Mouse (Mus musculus) cerebellum, adult 9-10 months (tissue): ENCODE measurements at regions not wholly inside any gene's neighbourhood (a gene's known extent, or its start where the extent isn't known, plus 50 kb on each side); places are given as distances from the start of the nearest gene placed in this dataset.
"Not testable (repeated sequence)": the region's sequence is repeated elsewhere in the genome, so short reads cannot be mapped to it uniquely, and the experiment has no call there.

Experiments
- DNase-seq: peaks from one replicate; pipeline ENCODE4 v3.0.0; 2022

DNA sequence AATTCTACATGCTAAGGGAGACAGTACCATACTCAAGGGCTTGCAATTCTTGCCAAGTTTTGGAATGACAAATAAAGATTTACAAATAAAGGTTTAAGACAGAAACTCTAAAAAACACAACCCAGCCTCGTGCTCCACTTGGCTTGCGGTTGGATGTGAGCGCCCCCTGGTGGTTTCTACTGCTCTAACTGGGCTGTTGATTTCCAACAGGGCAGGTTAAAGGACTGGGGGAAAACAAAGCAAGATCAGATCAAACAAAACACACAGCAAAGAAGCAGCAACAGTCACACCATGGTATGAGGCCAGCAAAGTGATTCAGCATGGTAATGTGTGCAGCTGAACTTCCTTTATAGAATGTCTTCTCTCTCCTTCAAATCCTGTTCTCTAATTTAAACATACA, 339.2 kb downstream of the Adam3 start:
- peak; percentile 11 for DNase-seq

DNA sequence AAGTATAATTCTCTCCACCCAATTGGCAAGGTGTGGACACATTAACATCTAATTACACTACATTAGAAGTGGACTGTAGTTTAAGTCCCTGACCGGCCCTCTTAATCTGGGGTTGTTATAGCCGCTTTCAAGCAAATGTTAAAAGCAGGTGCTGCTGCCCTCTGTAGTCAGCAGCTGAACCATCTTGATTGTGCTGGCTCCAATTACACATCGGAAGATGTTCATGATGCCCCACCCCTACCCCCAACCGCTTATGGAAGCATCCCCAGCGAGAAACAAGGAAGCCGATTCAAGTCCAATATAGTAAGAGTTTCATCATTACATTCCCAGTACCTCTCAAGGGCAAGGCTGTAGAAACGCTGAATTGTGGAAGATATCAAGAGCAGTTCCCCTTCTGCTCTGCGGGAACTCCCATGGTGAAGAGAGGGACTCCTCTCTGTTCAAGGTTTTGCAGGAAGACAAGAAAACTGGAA, 341.7 kb downstream of the Adam3 start:
- no peak for DNase-seq

- no peak for DNase-seq
Observed at GRCm38 (mm10) chr8:24383130-24383962, 342.3 kb downstream of the Adam3 start.

DNA sequence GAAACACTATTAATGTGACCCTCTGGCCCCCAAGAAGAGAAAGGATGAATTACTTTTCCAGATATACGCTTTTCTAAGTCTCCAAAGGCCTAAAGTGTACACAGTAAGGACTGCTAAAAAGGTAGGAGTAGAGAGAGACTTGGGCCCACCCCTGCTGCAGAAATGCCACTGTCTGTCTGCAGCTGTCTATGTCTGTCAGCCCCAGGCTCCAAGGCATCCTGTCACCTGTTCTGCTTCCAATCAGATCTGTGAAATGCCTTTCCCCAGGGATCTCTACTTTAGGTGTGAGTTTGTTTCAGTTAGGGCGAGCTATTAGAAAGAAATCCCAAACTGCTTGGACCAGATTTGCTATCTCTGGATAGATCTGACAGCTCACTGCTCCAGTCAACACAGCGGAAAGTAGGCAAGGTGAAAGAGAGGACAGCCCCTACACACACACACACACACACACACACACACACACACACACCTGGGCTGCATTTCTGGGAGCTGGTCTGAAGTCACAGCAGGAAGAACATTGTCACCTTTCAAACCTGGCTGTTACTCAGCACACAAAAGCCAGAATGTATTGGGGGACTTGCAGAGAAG, 343.9 kb downstream of the Adam3 start:
- DNase-seq: no peak

DNA sequence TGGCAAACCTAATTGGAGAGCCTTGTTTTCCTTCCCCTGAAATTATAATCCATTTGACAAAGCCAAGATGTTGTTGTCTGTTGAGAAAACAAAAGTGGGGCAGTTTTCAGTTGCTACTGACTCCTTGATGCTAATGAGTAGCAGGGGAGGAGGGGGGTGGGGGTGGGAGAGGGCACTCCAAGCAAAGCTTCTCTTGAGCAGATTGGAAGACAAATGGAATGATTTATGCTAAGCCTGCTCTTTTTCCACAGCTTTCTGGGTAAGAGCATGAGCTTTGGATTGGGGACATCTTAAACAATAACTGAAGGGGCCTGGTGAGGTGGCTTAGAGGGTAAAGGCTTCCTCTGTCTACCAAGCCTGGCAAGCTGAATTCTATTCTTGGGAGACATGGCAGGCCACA, 347.6 kb downstream of the Adam3 start:
- DNase-seq: no peak

DNA sequence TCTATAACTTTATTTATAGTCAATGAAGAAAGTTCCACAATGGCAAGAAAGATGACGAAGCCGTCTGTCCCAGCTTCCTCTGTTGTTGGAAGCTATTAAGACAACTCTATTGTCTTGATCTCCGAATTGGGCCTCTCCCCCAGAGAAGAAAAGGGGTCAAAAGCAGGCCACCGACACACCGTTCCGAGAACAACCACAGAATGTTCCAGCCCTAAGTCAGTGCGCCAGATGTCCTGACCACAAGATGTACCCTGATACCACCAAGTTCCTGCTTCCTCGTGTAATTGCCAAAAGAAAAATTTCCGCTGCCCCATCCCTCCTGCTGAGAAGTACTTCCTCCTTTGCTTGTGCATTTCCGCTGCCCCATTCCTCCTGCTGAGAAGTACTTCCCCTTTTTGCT, 348.8 kb downstream of the Adam3 start:
- DNase-seq: not testable (repeated sequence)

- no peak for DNase-seq
Observed at GRCm38 (mm10) chr8:24374503-24374902, 351.1 kb downstream of the Adam3 start.

- DNase-seq: no peak
Observed at GRCm38 (mm10) chr8:24372068-24372467, 353.6 kb downstream of the Adam3 start.

GRCm38 (mm10) chr8:24366000-24366399, 359.7 kb downstream of the Adam3 start:
- DNase-seq: no peak

- no peak for DNase-seq
Observed at GRCm38 (mm10) chr8:24364685-24365084, 361.0 kb downstream of the Adam3 start.

GRCm38 (mm10) chr8:24359022-24359600, 366.5 kb downstream of the Adam3 start:
- DNase-seq: no peak

DNA sequence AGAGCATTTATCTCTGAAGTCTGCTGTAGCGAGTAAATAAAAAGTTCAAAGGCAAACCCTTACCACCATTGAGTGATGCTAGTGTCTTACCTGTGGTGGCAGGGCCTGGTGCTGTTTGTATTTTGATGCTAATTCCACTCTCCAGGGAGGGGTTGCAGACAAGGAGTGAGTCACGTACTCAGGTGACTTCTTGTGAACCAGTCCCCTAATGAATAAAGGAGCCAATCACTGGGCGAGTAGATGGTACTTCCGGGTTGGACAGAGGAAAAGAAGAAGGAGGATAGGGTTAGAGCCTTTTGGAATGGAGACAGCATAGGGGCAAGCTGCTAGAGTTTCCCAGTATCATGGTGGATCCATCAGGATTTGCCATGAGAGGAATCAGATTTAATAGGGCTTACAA, 370.5 kb downstream of the Adam3 start:
- DNase-seq: no peak

GRCm38 (mm10) chr8:24353842-24354241, 371.8 kb downstream of the Adam3 start:
- DNase-seq: no peak

DNA sequence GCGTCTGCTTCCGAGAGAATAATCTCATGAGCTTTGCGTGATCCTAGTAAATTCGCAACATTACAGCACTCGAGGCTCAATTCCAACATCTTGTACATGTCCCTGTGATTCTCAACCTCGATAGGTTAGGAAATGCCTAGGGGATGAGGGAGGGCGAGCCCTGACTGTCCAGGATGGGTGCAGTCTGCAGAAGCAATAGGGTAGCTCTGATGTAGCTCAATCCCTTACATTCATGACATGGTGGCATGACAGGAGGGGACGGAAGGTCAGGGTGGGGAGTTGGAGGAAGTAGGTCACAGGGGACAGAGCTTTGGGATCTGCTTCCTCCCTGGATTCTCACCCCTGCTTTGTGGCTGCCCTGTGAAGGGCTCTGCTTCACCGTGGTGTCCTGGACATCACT, 373.3 kb downstream of the Adam3 start:
- DNase-seq: no peak

- DNase-seq: no peak
Observed at GRCm38 (mm10) chr8:24351760-24352159, 373.9 kb downstream of the Adam3 start.

DNA sequence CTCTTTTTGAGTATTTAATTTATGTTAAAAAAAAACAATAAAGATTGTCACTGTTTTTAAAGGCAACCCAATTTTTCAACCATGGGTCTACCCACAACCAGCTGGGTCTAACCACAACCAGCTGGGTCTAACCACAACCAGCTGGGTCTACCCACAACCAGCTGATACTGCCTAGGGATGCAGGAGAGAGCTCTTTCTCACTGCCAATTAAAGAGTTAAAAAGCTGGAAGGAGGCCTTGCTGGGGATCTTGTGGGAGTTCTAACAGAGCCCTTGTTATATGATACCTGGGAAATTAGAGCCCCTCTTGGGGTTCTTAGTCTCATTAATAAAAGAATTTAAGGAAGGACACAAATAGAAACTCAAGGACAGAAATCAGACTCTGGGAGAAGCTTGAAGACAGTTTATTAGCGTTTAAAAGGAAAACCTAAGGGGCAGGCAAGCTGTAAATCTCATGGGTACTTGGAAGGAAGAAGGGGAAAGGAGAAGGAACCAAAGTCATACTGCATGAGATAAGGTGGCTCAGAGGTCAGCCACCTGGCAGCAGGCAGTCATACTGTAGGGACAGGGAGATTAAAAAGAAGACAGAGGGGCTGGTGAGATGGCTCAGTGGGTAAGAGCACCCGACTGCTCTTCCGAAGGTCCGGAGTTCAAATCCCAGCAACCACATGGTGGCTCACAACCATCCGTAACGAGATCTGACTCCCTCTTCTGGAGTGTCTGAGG, 379.1 kb downstream of the Adam3 start:
- no peak for DNase-seq

GRCm38 (mm10) chr8:24338694-24339093, 387.0 kb downstream of the Adam3 start:
- DNase-seq: no peak

- no peak for DNase-seq
Observed at GRCm38 (mm10) chr8:24337635-24338034, 388.0 kb downstream of the Adam3 start.

- no peak for DNase-seq
Observed at GRCm38 (mm10) chr8:24335709-24336108, 389.9 kb downstream of the Adam3 start.

GRCm38 (mm10) chr8:24333705-24334104, 391.9 kb downstream of the Adam3 start:
- no peak for DNase-seq

GRCm38 (mm10) chr8:24310893-24311292, 414.8 kb downstream of the Adam3 start:
- no peak for DNase-seq

DNA sequence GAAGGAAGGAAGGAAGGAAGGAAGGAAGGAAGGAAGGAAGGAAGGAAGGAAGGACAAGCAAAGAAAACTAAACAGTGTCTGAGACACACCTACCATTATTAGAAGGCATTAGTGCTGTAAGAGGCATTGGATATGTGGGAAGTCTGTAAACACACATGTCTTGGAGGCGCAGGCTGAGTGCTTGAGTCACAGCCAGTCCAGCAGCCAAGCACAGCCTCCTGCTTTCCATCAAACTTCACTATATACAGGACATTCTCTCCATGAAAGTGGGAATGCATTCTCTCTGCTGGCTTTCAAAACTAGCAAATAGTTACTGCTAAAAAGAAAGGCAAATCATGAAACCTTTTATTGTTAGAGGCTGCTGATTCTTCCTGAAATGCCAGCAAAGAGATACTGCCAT, 431.1 kb downstream of the Adam3 start:
- no peak for DNase-seq

- DNase-seq: no peak
Observed at GRCm38 (mm10) chr8:24287861-24288260, 437.8 kb downstream of the Adam3 start.
